Mouse (Mus musculus): ENCODE data around the gene Ampd1.

Ampd1 gene

GRCm38 (mm10) chr3:103073771-103074170, at the start of gene Ampd1:
TSS of gene Ampd1 (plus strand) at chr3:103074014.
- DNase-seq = no peak

GRCm38 (mm10) chr3:103026174-103026573, 47.6 kb upstream of the Ampd1 start:
- DNase-seq = no peak

- no peak for DNase-seq
These were observed 33.5 kb upstream of the Ampd1 start for GRCm38 (mm10) chr3:103040285-103040684.

GRCm38 (mm10) chr3:103040861-103041379, 32.9 kb upstream of the Ampd1 start:
- DNase-seq = no peak

GRCm38 (mm10) chr3:103056016-103056595, 17.7 kb upstream of the Ampd1 start:
- no peak for DNase-seq

GRCm38 (mm10) chr3:103057752-103058151, 16.1 kb upstream of the Ampd1 start:
- no peak for DNase-seq

- peak; percentile 95 to 97 for DNase-seq
These were observed 15.3 kb upstream of the Ampd1 start, which contains the start of gene Nras for GRCm38 (mm10) chr3:103058207-103059157. TSS of gene Nras (plus strand) at chr3:103058285.

- DNase-seq = no peak
These were observed 6.9 kb upstream of the Ampd1 start for GRCm38 (mm10) chr3:103066927-103067326.

- DNase-seq = no peak
These were observed 4.8 kb upstream of the Ampd1 start for GRCm38 (mm10) chr3:103068971-103069370.

GRCm38 (mm10) chr3:103075871-103076270, 2.1 kb downstream of the Ampd1 start:
- no peak for DNase-seq

- DNase-seq = no peak
These were observed 2.7 kb downstream of the Ampd1 start for GRCm38 (mm10) chr3:103076476-103076875.

- no peak for DNase-seq
These were observed 5.5 kb downstream of the Ampd1 start for GRCm38 (mm10) chr3:103079301-103079700.

GRCm38 (mm10) chr3:103081051-103081450, 7.2 kb downstream of the Ampd1 start:
- DNase-seq = no peak

- no peak for DNase-seq
These were observed 8.1 kb downstream of the Ampd1 start for GRCm38 (mm10) chr3:103081861-103082453.

GRCm38 (mm10) chr3:103082761-103083160, 8.9 kb downstream of the Ampd1 start:
- no peak for DNase-seq

GRCm38 (mm10) chr3:103085986-103086385, 12.2 kb downstream of the Ampd1 start:
- DNase-seq = no peak

GRCm38 (mm10) chr3:103091753-103092152, 17.9 kb downstream of the Ampd1 start:
- no peak for DNase-seq

- no peak for DNase-seq
These were observed 24.8 kb downstream of the Ampd1 start for GRCm38 (mm10) chr3:103098662-103099061.

- no peak for DNase-seq
These were observed 25.9 kb downstream of the Ampd1 start for GRCm38 (mm10) chr3:103099667-103100066.

GRCm38 (mm10) chr3:103100735-103101134, 26.9 kb downstream of the Ampd1 start:
- DNase-seq = no peak

- no peak for DNase-seq
These were observed 27.4 kb downstream of the Ampd1 start for GRCm38 (mm10) chr3:103101194-103101593.

GRCm38 (mm10) chr3:103101909-103102308, 28.1 kb downstream of the Ampd1 start:
- DNase-seq = peak; percentile 11 to 41
